12 mouse cellular contexts compared by ENCODE assay signal in genomic region chr6:97438918-97439645, GRCm38 (mm10).
DNase-seq lines count a peak whose midpoint lies in the region; ATAC-seq and TF ChIP-seq lines count a peak whose summit lies in the region.
"Had no signal": no experiment of that assay in that cellular context is flagged by ENCODE, and none has a peak within 500 bp of the region (broad histone marks: within the 10 kb centered on the region; RNA-seq: fewer than 3 reads in every experiment).

No protein-coding gene starts in this region.

- no peaks in the 10 kb centered on the region for H3K9me3 ChIP-seq in limb, embryonic 14.5 days (ENCODE audit: control insufficient read depth, low read length)
- H3K9me3 ChIP-seq: heart, embryonic 10.5 days; limb, embryonic 13.5 days had no signal

- H3K4me2 ChIP-seq in limb, embryonic 14.5 days (replicated peaks; ENCODE audit: low read depth, low read length, severe bottlenecking): no peak overlapping the region
- H3K4me2 ChIP-seq: limb, embryonic 13.5 days had no signal

- H3K27ac ChIP-seq in gastrocnemius, adult 2 months: peak overlapping the region; percentile 64
- peak overlapping the region; percentile 48; the same call in 1 of the 2 replicates for H3K27ac ChIP-seq in limb, embryonic 14.5 days (replicated peaks; ENCODE audit: low read depth, low read length)
- H3K27ac ChIP-seq: heart, embryonic 10.5 days; limb, embryonic 13.5 days had no signal

- no peak for TF ChIP-seq CTCF in gastrocnemius, adult 2 months (IDR thresholded peaks at IDR 0.05)

- peaks cover 13% of the 10 kb centered on the region for H3K4me1 ChIP-seq in limb, embryonic 14.5 days (ENCODE audit: control insufficient read depth, insufficient read depth, low read length)

- no peak for TF ChIP-seq POLR2A in limb, embryonic 14.5 days (IDR thresholded peaks at IDR 0.05; ENCODE audit: borderline replicate concordance, extremely low read depth, insufficient read depth, insufficient read length)

- no peak overlapping the region for H3K4me3 ChIP-seq in gastrocnemius, adult 2 months
- H3K4me3 ChIP-seq in limb, embryonic 14.5 days (replicated peaks; ENCODE audit: low read length): no peak overlapping the region
- H3K4me3 ChIP-seq: heart, embryonic 10.5 days; limb, embryonic 13.5 days had no signal

- intact Hi-C loops in gastrocnemius, adult 2 months (cut with DNase I): loop anchor here (5.0 kb wide), 1 partner anchor 53 kb away; no protein-coding TSS in a partner anchor

- 48% methylated on average over 16 of the region's 16 CpGs for WGBS in limb, embryonic 14.5 days

- DNase-seq in gastrocnemius, adult 2 months: no peak
- no peak for DNase-seq in gastrocnemius, postnatal 4 days (ENCODE audit: low spot score in 2 of 2)
- peak; percentile 31 for DNase-seq in lung, postnatal 25 days (ENCODE audit: low spot score)
- no peak for DNase-seq in lung, postnatal 14 days
- DNase-seq in limb, embryonic 14.5 days (ENCODE audit: low spot score): peak; percentile 61
- no peak for DNase-seq in MN1 (ENCODE audit: low spot score)
- no peak for DNase-seq in frontal cortex, adult 2 months (ENCODE audit: extremely low spot score in 1 of 2, low spot score in 1 of 2)
- DNase-seq: thymus, postnatal 25 days had no signal

- no peak for ATAC-seq in limb, embryonic 14.5 days (ENCODE audit: low FRiP score, low read depth)
- peak; percentile 72 for ATAC-seq in neutrophil, adult 5-6 weeks (ENCODE audit: extremely low read depth, insufficient number of reproducible peaks, low FRiP score, poor library complexity, severe bottlenecking)
- ATAC-seq: midbrain, embryonic 16.5 days had no signal

- no peaks in the 10 kb centered on the region for H3K36me3 ChIP-seq in limb, embryonic 14.5 days (ENCODE audit: control insufficient read depth, insufficient read depth, low read length)
- H3K36me3 ChIP-seq: heart, embryonic 10.5 days; limb, embryonic 13.5 days had no signal

- H3K9ac ChIP-seq in limb, embryonic 14.5 days (ENCODE audit: low read depth, low read length, severe bottlenecking): no peak overlapping the region
- H3K9ac ChIP-seq: limb, embryonic 13.5 days had no signal

- no peaks in the 10 kb centered on the region for H3K27me3 ChIP-seq in limb, embryonic 14.5 days (ENCODE audit: control insufficient read depth, insufficient read depth, low read length)
- H3K27me3 ChIP-seq: limb, embryonic 13.5 days had no signal

Comparison
In these comparisons a context has a peak if more than half of its experiments do, and no peak if none do; other contexts are left out.
1. DNase-seq: peak in lung, postnatal 25 days (single experiment) and limb, embryonic 14.5 days (single experiment); none in gastrocnemius, adult 2 months (single experiment), gastrocnemius, postnatal 4 days (0 of 2), lung, postnatal 14 days (single experiment), MN1 (single experiment) and frontal cortex, adult 2 months (0 of 2).